Mouse (Mus musculus) stomach, embryonic 14.5 days (tissue): ENCODE results near the gene Casd1. TPM values are rescaled to one million over a fixed set of nuclear protein-coding genes. Genes with fewer than 3 reads are reported as not detected.

Experiments used
- ATAC-seq: fragments of 200-750 bp; cut with Nextera tagmentation; 2 replicates; pipeline ENCODE4 v1.8.0; 2017; ENCODE audit warnings: low read depth, moderate TSS enrichment; ENCODE audit not compliant: insufficient number of reproducible peaks, insufficient read depth, low FRiP score
- H3K27ac ChIP-seq: fragments of 300-500 bp; sonication (generic); 2 replicates; pipeline ENCODE4 v1.5.1; 2014; ENCODE audit warnings: mild to moderate bottlenecking, low read length, moderate library complexity, mixed read lengths
- H3K27me3 ChIP-seq: fragments of 300-500 bp; sonication (generic); 2 replicates; pipeline ENCODE4 v1.6.1; 2014; ENCODE audit warnings: low read length, control low read depth, mixed read lengths; ENCODE audit not compliant: control insufficient read depth, insufficient read depth
- H3K36me3 ChIP-seq: fragments of 300-500 bp; sonication (generic); 2 replicates; pipeline ENCODE4 v1.6.1; 2014; ENCODE audit warnings: mild to moderate bottlenecking, control low read depth, low read length, moderate library complexity, mixed read lengths; ENCODE audit not compliant: control insufficient read depth, insufficient read depth
- H3K4me1 ChIP-seq: fragments of 300-500 bp; sonication (generic); 2 replicates; pipeline ENCODE4 v1.6.1; 2014; ENCODE audit warnings: low read length, control low read depth, mixed read lengths; ENCODE audit not compliant: control insufficient read depth, insufficient read depth
- H3K4me2 ChIP-seq: fragments of 300-500 bp; sonication (generic); replicated peaks from 2 replicates; pipeline ENCODE4 v1.6.1; 2014; ENCODE audit warnings: low read depth, low read length, control low read depth
- H3K4me3 ChIP-seq: fragments of 300-500 bp; sonication (generic); 2 replicates; pipeline ENCODE4 v1.5.1; 2014; ENCODE audit warnings: low read depth, low read length, control low read depth
- H3K9ac ChIP-seq: fragments of 300-500 bp; sonication (generic); replicated peaks from 2 replicates; pipeline ENCODE4 v1.6.1; 2014; ENCODE audit warnings: low read depth, mild to moderate bottlenecking, control low read depth, low read length, moderate library complexity, mixed read lengths
- H3K9me3 ChIP-seq: fragments of 300-500 bp; sonication (generic); 2 replicates; pipeline ENCODE4 v1.6.1; 2016; ENCODE audit warnings: low read depth, low read length, control low read depth; ENCODE audit not compliant: control insufficient read depth
- whole genome bisulfite sequencing: fragments of 180-500 bp; shearing (Covaris S2); extraction: QIAGEN DNeasy Blood & Tissue Kit; methylation state at CpG from one replicate; pipeline ENCODE4 v1.1.7; 2014; 5-methylcytosine and 5-hydroxymethylcytosine counted together
- polyA plus RNA-seq: library from polyadenylated mRNA; unstranded; fragments of >200 nt; fragmentation: Nextera tagmentation; extraction: Ambion mirVana; gene quantifications from 2 replicates; pipeline ENCODE4 v1.2.1, GENCODE M21; 2014

The Casd1 gene
- polyA plus RNA-seq, 1 experiment from 2014 or later = 37.6 TPM

DNA sequence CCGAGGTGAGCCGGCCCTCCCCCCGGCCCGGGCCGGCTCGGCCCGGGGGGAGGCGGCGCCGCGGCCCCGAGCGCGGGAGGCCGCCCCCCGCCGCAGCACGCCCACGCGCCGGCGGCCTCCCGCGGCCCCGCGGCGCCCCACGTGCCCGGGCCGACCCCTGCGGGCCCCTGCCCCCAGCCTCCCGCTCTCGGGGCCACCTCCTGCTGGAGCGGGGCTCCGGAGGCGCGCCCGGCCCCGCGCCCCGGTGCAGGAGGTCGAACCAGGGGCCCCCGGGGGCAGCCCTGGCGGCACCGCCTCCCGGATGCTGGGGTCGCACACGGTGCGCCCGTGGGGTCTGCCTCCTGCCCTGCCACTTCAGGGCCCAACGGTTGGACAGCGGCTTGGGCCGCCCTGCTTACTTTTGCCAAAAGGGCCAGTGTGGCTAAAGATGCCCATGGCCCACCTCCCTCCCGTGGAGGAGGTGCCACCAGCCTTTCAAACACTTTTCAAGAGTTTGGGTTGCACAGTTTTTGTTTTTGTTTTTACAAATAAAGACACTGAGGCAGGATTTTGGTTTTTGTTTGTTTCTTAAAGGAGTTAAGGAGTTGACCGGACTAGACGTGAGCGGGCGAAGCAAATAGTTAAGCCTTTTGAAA, 775 bp downstream of the Casd1 start:
- H3K4me1 ChIP-seq = peaks cover 14% of the 10 kb centered on the region; the same call in 1 of the 2 replicates
- peak overlapping the region; percentile 79 for H3K4me3 ChIP-seq
- peak overlapping the region; percentile 94 for H3K27ac ChIP-seq
- peak overlapping the region; percentile 98 for H3K9ac ChIP-seq
- ATAC-seq = peak; percentile 69
- peak overlapping the region; percentile 91 for H3K4me2 ChIP-seq
- no peaks in the 10 kb centered on the region for H3K27me3 ChIP-seq
- WGBS = 3% methylated on average over 48 of the region's 58 CpGs
- H3K9me3 ChIP-seq = no peaks in the 10 kb centered on the region
- H3K36me3 ChIP-seq = no peaks in the 10 kb centered on the region

DNA sequence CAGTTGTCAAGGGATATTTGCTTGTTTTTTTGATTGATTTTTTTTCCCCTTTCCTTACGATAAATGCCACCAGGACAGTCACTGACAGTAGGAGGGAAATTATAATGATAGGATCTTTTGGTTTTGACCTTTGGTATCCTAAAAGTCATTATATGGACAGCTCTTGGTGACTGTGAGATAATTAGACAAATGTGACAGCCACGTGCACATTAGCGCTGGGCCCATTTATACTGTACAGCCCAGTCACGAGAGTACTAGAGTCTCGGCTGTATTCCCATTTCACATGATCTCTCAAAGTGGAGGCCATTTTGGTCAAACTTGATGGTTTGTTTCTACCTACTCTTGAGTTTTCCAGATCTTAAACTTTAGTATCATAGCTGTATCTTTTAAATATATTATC, 1.4 kb downstream of the Casd1 start:
- ATAC-seq = no peak
- no peaks in the 10 kb centered on the region for H3K36me3 ChIP-seq
- H3K4me3 ChIP-seq = peak overlapping the region; percentile 79
- H3K9me3 ChIP-seq = no peaks in the 10 kb centered on the region
- peak overlapping the region; percentile 91 for H3K4me2 ChIP-seq
- H3K27ac ChIP-seq = no peak overlapping the region; the same call in 1 of the 2 replicates
- H3K4me1 ChIP-seq = peaks cover 19% of the 10 kb centered on the region; the same call in 1 of the 2 replicates
- no peaks in the 10 kb centered on the region for H3K27me3 ChIP-seq
- peak overlapping the region; percentile 98; the same call in 1 of the 2 replicates for H3K9ac ChIP-seq
- WGBS = 42% methylated on average over 5 of the region's 5 CpGs

DNA sequence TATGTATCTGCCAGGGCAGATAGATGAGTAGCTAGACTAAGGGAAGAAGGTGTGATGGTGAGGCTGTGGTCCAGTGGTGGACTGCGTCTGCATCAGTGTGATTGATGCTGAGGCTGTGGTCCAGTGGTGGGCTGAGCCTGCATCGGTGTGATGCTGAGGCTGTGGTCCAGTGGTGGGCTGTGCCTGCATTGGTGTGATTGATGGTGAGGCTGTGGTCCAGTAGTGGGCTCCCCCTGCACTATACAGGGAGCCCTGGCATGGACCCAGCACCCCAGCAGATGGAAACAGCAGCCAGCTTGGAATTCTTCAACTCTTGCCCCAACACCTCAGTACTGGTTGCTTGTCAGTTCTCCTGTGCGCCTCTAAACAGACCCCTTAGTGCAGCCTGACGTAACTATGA, 5.8 kb downstream of the Casd1 start:
- Histone ChIP-seq H3K9me3 (no peaks in the 10 kb centered on the region), H3K4me1 (0 out of 2 replicates have a peak, but pooled peaks cover 12% of the 10 kb centered on the region), H3K4me3 (no peak overlapping the region), H3K9ac (no peak overlapping the region), H3K27me3 (no peaks in the 10 kb centered on the region), H3K4me2 (no peak overlapping the region), H3K36me3 (no peaks in the 10 kb centered on the region; the same call in 1 of the 2 replicates), H3K27ac (no peak overlapping the region)
- WGBS = 84% methylated on average over 4 of the region's 4 CpGs
- 0 out of 2 replicates have a peak, but pooled peaks have one; percentile 49 for ATAC-seq

DNA sequence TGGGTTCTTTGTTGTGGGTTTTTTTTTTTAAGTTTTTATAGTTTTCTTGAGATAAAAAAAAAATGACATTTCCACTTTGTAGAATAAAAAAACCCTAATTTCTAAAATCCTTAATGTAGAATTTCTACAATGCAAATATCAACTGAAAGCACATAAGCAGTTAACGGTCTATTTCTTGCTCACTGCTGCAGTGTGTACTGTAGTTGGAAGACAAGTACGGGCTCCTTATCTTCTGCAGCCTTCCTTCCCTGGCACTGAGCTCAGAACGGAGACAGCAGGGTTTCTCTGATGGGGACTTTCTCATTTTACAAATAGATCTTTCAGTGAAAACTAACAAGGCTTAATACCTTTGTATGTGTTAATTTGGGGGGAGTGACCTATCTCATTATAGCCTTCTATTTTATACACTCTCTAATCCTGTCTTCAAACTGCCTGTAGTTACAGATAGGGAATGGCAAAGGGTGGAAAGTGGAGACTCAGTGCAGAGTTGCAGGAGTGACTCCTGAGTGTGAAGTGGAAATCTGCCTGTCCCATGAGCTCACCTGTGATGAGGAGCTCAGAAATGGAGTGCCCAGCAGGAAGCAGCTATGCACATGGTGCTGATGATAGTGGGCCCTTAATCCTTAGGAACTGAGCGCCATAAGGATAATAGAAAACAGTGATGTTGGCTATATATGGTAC, 9.7 kb downstream of the Casd1 start:
- ATAC-seq = no peak
- H3K27me3 ChIP-seq = no peaks in the 10 kb centered on the region
- H3K36me3 ChIP-seq = peaks cover 5% of the 10 kb centered on the region; the same call in 1 of the 2 replicates
- H3K4me1 ChIP-seq = 0 out of 2 replicates have a peak, but pooled peaks cover 4% of the 10 kb centered on the region
- no peak overlapping the region for H3K4me3 ChIP-seq
- no peak overlapping the region for H3K4me2 ChIP-seq
- no peak overlapping the region for H3K27ac ChIP-seq
- H3K9me3 ChIP-seq = no peaks in the 10 kb centered on the region
- 82% methylated on average over 4 of the region's 4 CpGs for whole genome bisulfite sequencing
- no peak overlapping the region for H3K9ac ChIP-seq

DNA sequence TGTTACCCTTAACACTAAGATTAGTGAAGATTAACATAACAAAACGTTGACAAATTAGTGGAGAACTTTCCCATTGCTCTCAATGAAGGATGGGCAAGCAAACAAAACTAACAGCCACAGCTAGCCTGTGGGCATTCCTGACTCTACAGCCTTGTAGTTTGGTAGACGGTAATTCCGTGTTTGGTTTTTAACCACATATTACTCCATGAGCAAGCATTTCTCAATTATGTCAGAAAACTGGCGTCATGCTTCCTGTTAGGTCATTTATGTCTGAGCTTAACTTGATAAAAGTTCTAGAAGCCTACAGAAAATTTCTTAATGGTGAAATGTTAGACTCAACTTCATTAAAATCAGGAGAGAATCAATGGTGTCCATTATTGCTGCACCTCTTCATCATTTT, 11.2 kb downstream of the Casd1 start:
- Histone ChIP-seq H3K27me3 (no peaks in the 10 kb centered on the region), H3K27ac (no peak overlapping the region), H3K4me2 (no peak overlapping the region), H3K4me3 (no peak overlapping the region), H3K9me3 (no peaks in the 10 kb centered on the region), H3K36me3 (peaks cover 5% of the 10 kb centered on the region; the same call in 1 of the 2 replicates), H3K9ac (no peak overlapping the region), H3K4me1 (no peaks in the 10 kb centered on the region)
- no peak for ATAC-seq
- WGBS = 83% methylated on average over 4 of the region's 4 CpGs

DNA sequence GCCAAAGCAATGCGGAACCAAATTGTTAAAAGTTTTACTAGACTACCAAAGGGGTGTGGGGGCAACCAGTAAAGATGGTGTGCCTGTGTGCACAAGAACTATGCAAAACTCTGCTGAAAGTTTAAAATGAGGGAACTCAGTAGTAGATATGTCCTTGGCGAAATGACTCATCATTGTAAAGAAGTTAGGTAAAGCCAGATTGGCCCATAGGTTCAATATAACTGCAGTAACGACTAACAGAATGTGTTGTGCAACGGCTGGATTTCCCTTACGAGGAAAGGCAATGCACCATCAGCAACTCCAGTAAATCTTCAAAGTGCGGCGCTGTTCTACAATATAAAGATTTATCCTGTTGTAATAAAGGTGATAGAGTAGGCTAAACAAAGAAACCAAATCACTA, 11.8 kb downstream of the Casd1 start:
- Histone ChIP-seq H3K4me1 (no peaks in the 10 kb centered on the region), H3K4me2 (no peak overlapping the region), H3K9ac (no peak overlapping the region), H3K36me3 (peaks cover 5% of the 10 kb centered on the region; the same call in 1 of the 2 replicates), H3K27me3 (no peaks in the 10 kb centered on the region), H3K9me3 (no peaks in the 10 kb centered on the region), H3K27ac (no peak overlapping the region), H3K4me3 (no peak overlapping the region)
- WGBS = 94% methylated on average over 7 of the region's 7 CpGs
- no peak for ATAC-seq

DNA sequence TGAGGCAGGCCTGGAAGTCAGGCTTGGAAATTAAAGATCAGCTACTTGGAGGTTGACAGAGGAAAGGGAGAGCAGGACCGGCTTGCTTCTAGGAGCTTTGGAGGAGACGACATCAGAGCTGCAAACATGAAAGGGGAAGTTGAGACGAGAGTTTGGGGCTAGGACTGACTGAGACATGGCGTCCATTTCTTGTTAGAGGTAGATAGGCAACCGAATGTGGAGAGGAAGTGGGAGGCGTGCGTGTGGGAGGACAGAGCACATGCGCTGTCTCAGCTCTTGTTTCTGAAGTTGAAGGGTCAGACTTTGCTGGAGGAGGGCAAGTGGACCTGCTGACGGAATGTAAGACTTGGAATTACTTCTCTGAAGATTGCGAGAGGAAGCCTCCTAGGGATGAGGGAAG, 17.3 kb downstream of the Casd1 start:
- Histone ChIP-seq H3K36me3 (peaks cover 5% of the 10 kb centered on the region; the same call in 1 of the 2 replicates), H3K9me3 (no peaks in the 10 kb centered on the region), H3K27ac (no peak overlapping the region), H3K4me1 (no peaks in the 10 kb centered on the region), H3K4me3 (no peak overlapping the region), H3K4me2 (no peak overlapping the region), H3K27me3 (no peaks in the 10 kb centered on the region), H3K9ac (no peak overlapping the region)
- no peak for ATAC-seq
- 84% methylated on average over 10 of the region's 10 CpGs for WGBS

DNA sequence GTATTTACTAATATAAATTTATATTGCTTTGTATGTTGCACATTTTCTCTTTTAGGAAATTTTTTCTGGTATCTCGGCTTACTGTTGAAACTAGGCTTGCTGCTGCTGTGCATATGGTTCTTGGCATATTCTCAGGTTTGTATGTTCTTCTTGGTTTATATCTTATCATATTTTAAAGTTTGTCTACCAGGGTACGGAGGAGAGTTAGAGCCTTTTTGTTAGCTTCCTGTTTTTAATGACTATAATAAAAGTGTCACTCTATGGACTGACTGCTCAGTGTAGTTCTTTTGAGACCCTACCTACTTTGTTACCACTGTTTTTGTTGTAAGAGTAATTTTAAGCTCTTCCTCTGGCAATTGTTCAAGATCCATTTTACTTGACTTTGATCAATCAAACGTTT, 30.8 kb downstream of the Casd1 start:
- Histone ChIP-seq H3K9me3 (no peaks in the 10 kb centered on the region), H3K4me1 (no peaks in the 10 kb centered on the region), H3K36me3 (peaks cover 5% of the 10 kb centered on the region; the same call in 1 of the 2 replicates), H3K27ac (no peak overlapping the region), H3K4me2 (no peak overlapping the region), H3K9ac (no peak overlapping the region), H3K4me3 (no peak overlapping the region), H3K27me3 (no peaks in the 10 kb centered on the region)
- no peak for ATAC-seq
- 76% methylated on average over 3 of the region's 3 CpGs for WGBS
